Mouse (Mus musculus) spleen, postnatal 0 days (tissue): Measurements from ENCODE around the gene Ifi27. TPM values are rescaled to one million over a fixed set of nuclear protein-coding genes. Genes with fewer than 3 reads are reported as not detected.

Experiments
- polyA plus RNA-seq: library from polyadenylated mRNA; unstranded; fragments of >200 nt; fragmentation: Nextera tagmentation; extraction: Ambion mirVana; gene quantifications from 2 replicates; pipeline ENCODE4 v1.2.1, GENCODE M21; 2015

Gene Ifi27
- 85.4 and 87.8 TPM in 2 replicates for polyA plus RNA-seq

DNA sequence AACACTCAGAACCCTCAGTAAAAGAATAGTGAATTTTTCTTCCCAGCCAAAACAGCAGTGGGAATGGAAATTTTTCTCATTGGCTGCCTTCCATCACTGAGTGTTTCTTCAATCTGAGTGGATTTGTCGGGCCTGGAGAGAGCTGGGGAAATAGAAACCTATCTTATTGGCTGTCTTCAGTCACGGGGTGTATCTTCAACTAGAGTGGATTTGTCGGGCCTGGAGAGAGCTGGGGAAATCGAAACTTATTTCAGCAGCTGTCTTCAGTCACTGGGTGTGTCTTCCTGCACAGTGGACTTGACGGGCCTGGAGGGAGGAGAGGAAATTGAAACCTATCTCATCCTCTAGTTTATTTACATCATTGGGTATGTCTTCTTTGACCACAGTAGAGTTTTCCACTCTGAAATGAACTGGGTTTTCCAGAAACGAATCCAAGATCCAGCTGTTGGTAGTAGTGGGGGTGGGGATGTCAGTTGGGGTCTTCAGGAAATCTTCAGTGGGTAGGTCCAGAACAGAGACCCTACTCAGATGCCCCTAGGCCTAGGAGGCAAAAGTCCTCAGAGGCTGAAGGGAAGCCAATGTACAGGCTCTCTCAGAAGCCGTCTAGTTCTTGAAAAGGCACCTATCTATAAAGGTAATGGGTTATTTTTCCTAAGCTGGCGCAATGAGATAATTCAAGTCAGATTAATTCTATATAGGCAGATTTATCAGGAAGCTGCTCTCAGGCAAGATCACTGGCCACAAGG, at the start of gene Ifi27:
TSS of gene Ifi27 (plus strand) at position 226 of the 746 bp plus-strand sequence.

DNA sequence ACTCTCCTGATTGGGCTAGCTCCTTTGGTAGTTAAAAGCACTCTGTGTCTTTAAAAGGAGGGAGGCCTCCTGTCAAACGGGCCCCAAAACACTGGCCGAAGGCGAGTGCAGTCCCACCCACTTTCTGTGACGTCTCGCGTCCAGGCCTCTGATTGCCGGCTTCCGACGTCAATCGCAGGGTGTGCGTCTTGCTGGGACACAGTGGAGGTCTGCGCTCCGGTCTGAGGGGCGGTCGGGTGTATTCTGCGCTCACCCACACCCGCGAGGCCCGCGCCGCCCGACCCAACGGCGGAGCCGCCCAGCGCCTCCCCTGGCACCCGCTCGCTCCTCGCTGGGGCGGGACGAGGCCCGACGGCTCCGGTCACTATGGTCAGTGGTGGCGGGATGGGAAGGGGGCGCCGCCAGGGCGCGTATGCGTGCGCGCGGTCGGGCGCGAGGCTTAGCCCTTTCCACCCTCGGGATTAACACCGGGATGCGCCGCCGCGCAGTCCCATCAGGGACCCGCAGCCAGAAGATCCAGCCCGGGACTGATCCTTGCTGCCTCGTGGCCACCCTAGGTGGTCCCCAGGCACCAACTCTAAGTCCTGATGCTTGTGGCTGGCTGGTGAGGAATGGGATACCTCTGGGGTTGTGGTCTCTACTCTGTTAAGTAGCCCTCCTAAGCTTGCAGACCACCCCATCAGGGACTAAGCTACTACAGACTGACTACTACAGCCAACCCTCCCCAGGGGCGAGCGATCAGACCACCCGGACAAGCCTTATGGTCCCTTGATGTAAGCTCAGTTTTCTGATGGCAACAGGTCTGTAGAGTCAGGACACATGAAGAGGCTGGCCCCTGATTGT, 45.3 kb upstream of the Ifi27 start, which contains the start of gene Otub2:
TSS of gene Otub2 (plus strand) at position 178 of the 843 bp plus-strand sequence.

DNA sequence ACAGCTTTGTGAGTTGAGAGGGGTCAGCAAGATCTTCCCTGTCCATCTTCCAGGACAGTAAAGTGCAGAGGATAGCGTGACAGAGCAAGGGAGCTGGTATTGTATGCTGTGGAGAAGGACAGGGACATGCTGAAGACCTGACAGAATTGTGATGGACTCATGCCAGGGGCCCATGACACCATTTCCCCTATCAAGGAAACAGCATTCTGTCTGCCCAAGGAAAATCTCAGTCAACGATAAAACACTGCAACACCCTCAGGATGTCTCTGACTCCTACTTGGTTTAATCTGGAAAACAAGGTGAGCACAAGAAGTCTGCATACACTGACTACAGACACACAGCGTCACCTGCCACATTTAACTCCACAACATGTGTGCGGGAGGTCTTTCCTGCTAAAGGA, 26.3 kb upstream of the Ifi27 start, which contains the start of gene 9330161L09Rik:
TSS of gene 9330161L09Rik (minus strand) at position 101 of the 400 bp plus-strand sequence.

DNA sequence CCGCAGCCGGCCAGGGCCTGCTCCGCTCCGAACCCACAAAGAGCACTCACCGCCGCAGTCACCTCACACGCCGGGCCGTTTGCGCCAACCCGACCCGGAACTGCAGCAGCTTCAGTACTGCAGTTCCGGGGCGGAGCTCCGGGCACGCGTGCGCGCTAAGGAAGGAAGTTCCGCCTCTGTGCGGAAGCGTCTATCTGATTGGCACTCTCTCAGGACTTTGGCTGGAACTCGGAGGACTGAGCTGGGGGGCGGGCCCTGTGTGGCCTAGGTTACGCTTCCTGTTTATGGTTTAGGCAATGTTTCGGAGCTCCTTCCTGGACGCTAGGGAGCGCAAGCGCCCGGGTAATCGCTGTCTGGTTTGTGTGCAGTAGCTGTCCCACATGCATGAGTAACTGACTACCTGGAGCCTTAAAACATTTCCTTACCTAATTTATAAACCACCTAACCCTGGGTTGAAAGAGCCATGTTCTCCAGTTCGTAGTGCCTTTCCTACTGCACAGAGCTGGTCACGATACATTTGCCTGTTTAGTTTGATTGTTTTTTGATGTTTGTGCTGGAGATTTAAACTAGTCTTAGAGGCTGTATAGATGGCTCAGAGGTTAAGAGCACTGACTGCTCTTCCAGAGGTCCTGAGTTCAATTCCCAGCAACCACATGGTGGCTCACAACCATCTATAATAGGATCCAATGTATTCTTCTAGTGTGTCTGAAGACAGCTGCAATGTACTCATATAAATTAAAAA, 8.1 kb upstream of the Ifi27 start, which contains the start of gene Ddx24:
TSS of gene Ddx24 (minus strand) at position 102 of the 742 bp plus-strand sequence.

DNA sequence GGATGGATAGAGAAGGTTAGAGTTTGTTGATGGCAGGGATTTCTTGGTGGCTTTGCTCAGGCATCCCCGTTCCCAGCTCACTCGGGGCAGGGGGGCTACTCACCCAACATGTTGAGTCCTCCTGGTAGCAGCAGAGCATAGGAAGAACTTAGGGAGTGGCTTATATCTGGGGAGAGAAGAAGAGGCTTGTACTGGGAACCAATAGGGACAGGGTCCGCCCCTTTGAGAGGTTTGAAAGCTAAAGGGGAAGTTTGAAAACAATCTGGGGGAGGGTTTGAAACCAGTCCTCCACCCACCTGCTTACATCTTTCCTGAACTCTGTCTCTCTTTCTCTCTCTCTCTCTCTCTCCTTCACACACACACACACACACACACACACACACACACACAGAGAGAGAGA, 9.5 kb downstream of the Ifi27 start, which contains the start of gene Ifi27l2a:
TSS of gene Ifi27l2a (minus strand) at position 157 of the 400 bp plus-strand sequence.

DNA sequence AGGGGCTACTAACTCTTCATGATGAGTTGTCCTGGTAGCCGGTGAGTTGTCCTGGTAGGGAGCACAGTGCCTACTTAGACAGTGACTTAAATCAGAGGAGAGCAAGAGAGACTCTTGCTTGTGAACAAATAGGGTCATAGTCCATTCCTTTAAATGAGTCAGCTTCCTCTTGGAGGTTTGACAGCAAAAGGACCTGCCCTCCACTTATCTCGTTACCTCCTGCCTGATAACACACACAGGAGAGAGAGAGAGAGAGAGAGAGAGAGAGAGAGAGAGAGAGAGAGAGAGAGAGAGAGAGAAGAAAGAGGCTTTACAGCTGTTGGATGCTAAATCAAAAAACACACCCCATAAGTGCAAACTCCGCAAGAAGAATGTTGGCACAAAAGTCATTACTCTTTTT, 23.1 kb downstream of the Ifi27 start, which contains the start of gene Ifi27l2b:
TSS of gene Ifi27l2b (minus strand) at position 84 of the 400 bp plus-strand sequence.

Other genes with a start within 250 kb of the Ifi27 start
- gene Prima1, start 192.1 kb upstream of the Ifi27 start, polyA plus RNA-seq = not detected in 2 replicates
- gene Fam181a, start 123.2 kb upstream of the Ifi27 start, polyA plus RNA-seq = not detected in 2 replicates
- gene Asb2, start 78.2 kb upstream of the Ifi27 start, polyA plus RNA-seq = 6.2 and 9.0 TPM in 2 replicates
- gene Otub2, start 45.5 kb upstream of the Ifi27 start, polyA plus RNA-seq = 16.8 and 18.1 TPM in 2 replicates
- gene 9330161L09Rik, start 26.4 kb upstream of the Ifi27 start, polyA plus RNA-seq = 0.28 and 0.52 TPM in 2 replicates
- gene Ddx24, start 8.4 kb upstream of the Ifi27 start, polyA plus RNA-seq = 96.9 and 105 TPM in 2 replicates
- 147 and 188 TPM in 2 replicates for gene Ifi27l2a, start 9.5 kb downstream of the Ifi27 start, polyA plus RNA-seq
- not detected in 2 replicates for gene Ifi27l2b, start 23.0 kb downstream of the Ifi27 start, polyA plus RNA-seq
- gene Ppp4r4, start 98.1 kb downstream of the Ifi27 start, polyA plus RNA-seq = 0.11 and 0.42 TPM in 2 replicates
- not detected in 2 replicates for gene Serpina10, start 197.2 kb downstream of the Ifi27 start, polyA plus RNA-seq
- not detected in 2 replicates for gene Serpina6, start 223.0 kb downstream of the Ifi27 start, polyA plus RNA-seq
- not detected in 2 replicates for gene Serpina16, start 241.9 kb downstream of the Ifi27 start, polyA plus RNA-seq